Mouse (Mus musculus) bone marrow macrophage, adult 2 months (primary cell): ENCODE measurements around the gene Col4a6. TPM values are rescaled to one million over a fixed set of nuclear protein-coding genes. Genes with fewer than 3 reads are reported as not detected.

ENCODE experiments used
- H3K27ac ChIP-seq: 2 replicates; pipeline ENCODE4 v1.5.1; 2012; ENCODE audit warnings: low read depth, low read length; ENCODE audit not compliant: insufficient read depth
- H3K4me1 ChIP-seq: 2 replicates; pipeline ENCODE4 v1.6.1; 2012; ENCODE audit warnings: low read length; ENCODE audit not compliant: control insufficient read depth, insufficient read depth
- H3K4me3 ChIP-seq: 2 replicates; pipeline ENCODE4 v1.5.1; 2012; ENCODE audit warnings: mild to moderate bottlenecking, low read length, moderate library complexity; ENCODE audit not compliant: insufficient read depth
- CTCF ChIP-seq: IDR thresholded peaks from 2 replicates; pipeline ENCODE4 v1.5.1; 2012; ENCODE audit warnings: low read depth, mild to moderate bottlenecking, low read length, moderate library complexity
- POLR2A ChIP-seq: IDR thresholded peaks from 2 replicates; pipeline ENCODE4 v1.6.1; 2012; ENCODE audit warnings: mild to moderate bottlenecking, low read depth, low read length, borderline replicate concordance
- polyA plus RNA-seq: library from polyadenylated mRNA; stranded (reverse); fragments of >200 nt; gene quantifications from 2 replicates; pipeline ENCODE4 v1.2.4, GENCODE M21; 2012; ENCODE audit not compliant: missing spikeins, insufficient read depth, insufficient read length

Gene Col4a6
- polyA plus RNA-seq, 1 experiment: 0.39 TPM

GRCm38 (mm10) chrX:141160371-141160770 is 313.5 kb downstream of the Col4a6 start:
- peaks cover 2% of the 10 kb centered on the region for H3K4me1 ChIP-seq
- H3K27ac ChIP-seq: no peak overlapping the region
- no peak overlapping the region for H3K4me3 ChIP-seq
- TF ChIP-seq CTCF (no peak), POLR2A (no peak)

GRCm38 (mm10) chrX:141158160-141158559 is 315.7 kb downstream of the Col4a6 start:
- no peak overlapping the region for H3K4me3 ChIP-seq
- no peak overlapping the region for H3K27ac ChIP-seq
- TF ChIP-seq POLR2A (no peak), CTCF (no peak)
- peaks cover 2% of the 10 kb centered on the region for H3K4me1 ChIP-seq

- Histone ChIP-seq H3K4me1 (peaks cover 2% of the 10 kb centered on the region), H3K27ac (no peak overlapping the region), H3K4me3 (no peak overlapping the region)
- no peak for TF ChIP-seq CTCF
- no peak for TF ChIP-seq POLR2A
Measured at GRCm38 (mm10) chrX:141157626-141158025, 316.2 kb downstream of the Col4a6 start.

GRCm38 (mm10) chrX:141156696-141157095 is 317.2 kb downstream of the Col4a6 start:
- Histone ChIP-seq H3K4me3 (no peak overlapping the region), H3K4me1 (peaks cover 2% of the 10 kb centered on the region)
- no peak for TF ChIP-seq CTCF
- no peak for TF ChIP-seq POLR2A

GRCm38 (mm10) chrX:141151182-141151581 is 322.7 kb downstream of the Col4a6 start:
- TF ChIP-seq POLR2A (no peak), CTCF (no peak)
- H3K27ac ChIP-seq: no peak overlapping the region
- H3K4me3 ChIP-seq: no peak overlapping the region
- peaks cover 2% of the 10 kb centered on the region; the same call in 1 of the 2 replicates for H3K4me1 ChIP-seq

More at GRCm38 (mm10) chrX:141156696-141157095, 317.2 kb downstream of the Col4a6 start:
- H3K27ac ChIP-seq: no peak overlapping the region

- TF ChIP-seq CTCF (no peak), POLR2A (no peak)
- H3K27ac ChIP-seq: no peak overlapping the region
- no peak overlapping the region for H3K4me3 ChIP-seq
- H3K4me1 ChIP-seq: peaks cover 2% of the 10 kb centered on the region; the same call in 1 of the 2 replicates
Measured at GRCm38 (mm10) chrX:141150290-141150689, 323.6 kb downstream of the Col4a6 start.

- Histone ChIP-seq H3K4me3 (no peak overlapping the region), H3K4me1 (peaks cover 2% of the 10 kb centered on the region; the same call in 1 of the 2 replicates), H3K27ac (peak overlapping the region; percentile 6; the same call in 1 of the 2 replicates)
- TF ChIP-seq CTCF (no peak), POLR2A (no peak)
Measured at GRCm38 (mm10) chrX:141149705-141150104, 324.2 kb downstream of the Col4a6 start.

Other genes starting within 250 kb of the Col4a6 start
- 5.6 and 7.9 TPM in 2 replicates for gene Col4a5, start 1.3 kb upstream of the Col4a6 start, polyA plus RNA-seq